Mouse (Mus musculus): ENCODE measurements around the gene Rps6ka1. TPM values are rescaled to one million over a fixed set of nuclear protein-coding genes. Genes with fewer than 3 reads are reported as not detected.
"Not testable (repeated sequence)": the region's sequence is repeated elsewhere in the genome, so short reads cannot be mapped to it uniquely, and the experiment has no call there.

Rps6ka1 gene
- polyA plus RNA-seq, 1 experiment from 2014 or later: 29.2 TPM

GRCm38 (mm10) chr4:133844209-133844841 lies 43.3 kb downstream of the Rps6ka1 start:
- 79% methylated on average over 14 of the region's 14 CpGs for WGBS

DNA sequence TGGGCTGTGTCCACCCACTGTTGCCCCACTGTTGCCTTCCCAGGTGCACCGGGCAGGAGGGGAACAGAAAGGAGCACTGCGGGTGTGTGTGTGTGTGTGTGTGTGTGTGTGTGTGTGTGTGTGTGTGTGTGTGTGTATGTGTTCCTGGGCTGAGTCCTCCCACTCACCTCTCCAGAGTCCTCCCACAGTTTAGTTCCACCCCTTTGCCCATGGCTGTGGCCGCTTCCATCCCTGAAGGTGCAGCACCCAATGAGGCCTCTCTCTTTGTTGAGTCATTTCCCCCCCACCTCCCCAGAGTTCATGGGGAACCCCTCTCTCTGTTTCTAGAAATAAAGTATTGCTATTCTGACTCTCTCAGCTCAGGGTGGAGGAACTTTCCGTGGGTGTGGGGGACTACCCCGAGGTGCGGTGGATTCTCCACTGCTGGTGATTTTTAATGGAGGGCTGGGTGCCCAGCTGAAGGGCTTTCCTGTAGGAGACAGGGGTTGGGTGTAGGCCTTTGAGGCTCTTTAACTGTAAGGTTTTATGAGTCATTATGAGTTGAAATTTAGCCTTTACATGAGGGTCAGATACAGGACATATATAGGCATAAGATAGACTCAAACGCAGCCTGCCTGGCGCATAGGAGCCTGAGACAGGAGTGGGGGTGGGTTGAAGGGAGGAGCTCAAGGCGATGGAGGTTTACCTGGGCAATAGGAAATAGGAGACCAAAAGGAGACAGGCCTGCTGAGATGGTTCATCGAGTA lies 44.4 kb downstream of the Rps6ka1 start:
- H3K4me2 ChIP-seq (replicated peaks): no peak overlapping the region
- H3K36me3 ChIP-seq: peaks cover 6% of the 10 kb centered on the region; the same call in 1 of the 2 replicates
- no peaks in the 10 kb centered on the region for H3K27me3 ChIP-seq (replicated peaks)
- no peaks in the 10 kb centered on the region for H3K4me1 ChIP-seq
- no peak overlapping the region for H3K4me3 ChIP-seq
- no peak overlapping the region for H3K27ac ChIP-seq
- H3K9ac ChIP-seq: no peak overlapping the region
- ATAC-seq (ENCODE audit: low FRiP score, low read depth): no peak
- WGBS: 92% methylated on average over 10 of the region's 10 CpGs
- H3K9me3 ChIP-seq: no peaks in the 10 kb centered on the region

More at GRCm38 (mm10) chr4:133844209-133844841, 43.3 kb downstream of the Rps6ka1 start:
- Histone ChIP-seq H3K4me1 (no peaks in the 10 kb centered on the region), H3K36me3 (peaks cover 6% of the 10 kb centered on the region; the same call in 1 of the 2 replicates), H3K27me3 (replicated peaks) (no peaks in the 10 kb centered on the region), H3K27ac (no peak overlapping the region), H3K4me2 (replicated peaks) (no peak overlapping the region), H3K4me3 (no peak overlapping the region), H3K9me3 (no peaks in the 10 kb centered on the region), H3K9ac (no peak overlapping the region)
- ATAC-seq (ENCODE audit: low FRiP score, low read depth): no peak

DNA sequence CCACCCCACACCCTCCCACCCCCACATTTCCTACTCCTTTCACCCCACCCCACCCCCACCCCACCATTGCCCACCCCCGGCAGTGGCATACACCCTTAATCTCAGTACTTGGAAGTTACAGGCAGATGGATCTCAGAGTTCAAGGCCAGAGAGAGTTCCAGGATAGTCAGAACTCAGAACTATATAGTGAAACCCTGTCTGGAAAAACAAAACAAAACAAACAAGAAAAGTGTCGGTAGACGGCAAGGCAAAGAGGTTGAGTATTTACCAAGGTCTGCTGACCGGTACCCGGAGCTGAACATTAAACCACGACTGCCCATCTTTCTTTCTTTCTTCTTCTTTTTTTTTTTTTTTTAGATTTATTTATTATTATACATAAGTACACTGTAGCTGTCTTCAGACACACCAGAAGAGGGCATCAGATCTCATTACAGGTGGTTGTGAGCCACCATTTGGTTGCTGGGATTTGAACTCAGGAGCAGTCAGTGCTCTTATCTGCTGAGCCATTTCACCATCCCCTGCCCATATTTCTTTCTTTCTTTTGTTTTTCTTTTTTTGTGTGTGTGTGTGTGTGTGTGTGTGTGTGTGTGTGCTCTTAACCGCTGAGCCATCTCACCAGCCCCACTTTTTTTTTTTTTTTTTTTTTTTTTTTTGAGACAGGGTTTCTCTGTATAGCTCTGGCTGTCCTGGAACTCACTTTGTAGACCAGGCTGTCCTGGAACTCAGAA lies 45.7 kb downstream of the Rps6ka1 start:
- not testable (repeated sequence) for H3K27ac ChIP-seq; H3K9me3 ChIP-seq; H3K4me3 ChIP-seq; H3K27me3 ChIP-seq (replicated peaks); H3K4me1 ChIP-seq; ATAC-seq (ENCODE audit: low FRiP score, low read depth); H3K4me2 ChIP-seq (replicated peaks); H3K36me3 ChIP-seq; H3K9ac ChIP-seq
- WGBS: 93% methylated on average over 6 of the region's 7 CpGs

DNA sequence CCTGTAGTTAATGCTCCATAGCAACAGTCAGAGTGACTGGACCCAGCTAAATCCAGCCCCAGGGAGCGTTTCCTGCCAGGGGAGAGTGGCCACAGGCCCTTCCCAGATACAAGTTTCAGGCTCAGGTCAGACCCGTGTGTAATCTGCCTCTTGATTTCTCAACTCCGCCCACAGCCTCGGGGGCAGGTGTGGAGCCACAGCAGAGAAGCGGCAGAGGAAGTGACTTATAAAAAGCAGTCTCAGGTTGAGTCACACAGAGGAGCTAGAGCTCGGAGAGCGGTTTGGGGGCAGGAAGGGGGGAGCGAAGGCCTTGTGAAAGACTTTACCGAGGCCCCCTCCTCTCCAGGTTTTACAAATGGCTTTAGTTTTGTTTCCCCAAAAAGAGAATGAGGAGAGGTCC lies 46.6 kb downstream of the Rps6ka1 start:
- WGBS: 42% methylated on average over 9 of the region's 9 CpGs
- Histone ChIP-seq H3K4me2 (replicated peaks) (no peak overlapping the region), H3K27me3 (replicated peaks) (no peaks in the 10 kb centered on the region), H3K9me3 (no peaks in the 10 kb centered on the region), H3K4me3 (no peak overlapping the region), H3K9ac (no peak overlapping the region), H3K27ac (no peak overlapping the region), H3K4me1 (no peaks in the 10 kb centered on the region), H3K36me3 (no peaks in the 10 kb centered on the region)
- no peak for ATAC-seq (ENCODE audit: low FRiP score, low read depth)

DNA sequence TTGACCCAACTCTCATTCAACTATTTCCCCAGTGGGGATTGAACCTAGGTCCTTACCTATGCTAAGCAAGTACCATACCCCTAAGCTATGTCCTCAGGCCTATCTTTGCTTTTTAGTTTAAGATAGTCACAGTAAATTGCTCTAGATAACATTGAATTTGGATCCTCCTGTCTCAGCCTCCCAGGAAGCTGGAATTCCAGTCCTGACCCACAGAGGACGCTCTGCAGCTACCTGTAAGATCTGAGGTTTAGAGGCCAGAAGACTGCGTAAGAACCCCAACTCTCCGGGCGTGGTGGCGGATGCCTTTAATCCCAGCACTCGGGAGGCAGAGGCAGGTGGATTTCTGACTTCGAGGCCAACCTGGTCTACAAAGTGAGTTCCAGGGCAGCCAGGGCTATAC lies 47.1 kb downstream of the Rps6ka1 start:
- 97% methylated on average over 7 of the region's 7 CpGs for WGBS
- ATAC-seq (ENCODE audit: low FRiP score, low read depth): no peak
- H3K4me2 ChIP-seq (replicated peaks): no peak overlapping the region

GRCm38 (mm10) chr4:133839385-133839826 lies 48.2 kb downstream of the Rps6ka1 start:
- ATAC-seq (ENCODE audit: low FRiP score, low read depth): no peak
- no peaks in the 10 kb centered on the region for H3K36me3 ChIP-seq
- H3K9ac ChIP-seq: no peak overlapping the region
- H3K9me3 ChIP-seq: no peaks in the 10 kb centered on the region
- WGBS: 71% methylated on average over 4 of the region's 4 CpGs
- H3K4me1 ChIP-seq: no peaks in the 10 kb centered on the region
- H3K27ac ChIP-seq: no peak overlapping the region
- H3K27me3 ChIP-seq (replicated peaks): no peaks in the 10 kb centered on the region
- H3K4me3 ChIP-seq: no peak overlapping the region
- no peak overlapping the region for H3K4me2 ChIP-seq (replicated peaks)

More for the DNA sequence above, 47.1 kb downstream of the Rps6ka1 start:
- Histone ChIP-seq H3K4me3 (no peak overlapping the region), H3K27ac (no peak overlapping the region), H3K9me3 (no peaks in the 10 kb centered on the region), H3K9ac (no peak overlapping the region), H3K36me3 (no peaks in the 10 kb centered on the region), H3K4me1 (no peaks in the 10 kb centered on the region), H3K27me3 (replicated peaks) (no peaks in the 10 kb centered on the region)

DNA sequence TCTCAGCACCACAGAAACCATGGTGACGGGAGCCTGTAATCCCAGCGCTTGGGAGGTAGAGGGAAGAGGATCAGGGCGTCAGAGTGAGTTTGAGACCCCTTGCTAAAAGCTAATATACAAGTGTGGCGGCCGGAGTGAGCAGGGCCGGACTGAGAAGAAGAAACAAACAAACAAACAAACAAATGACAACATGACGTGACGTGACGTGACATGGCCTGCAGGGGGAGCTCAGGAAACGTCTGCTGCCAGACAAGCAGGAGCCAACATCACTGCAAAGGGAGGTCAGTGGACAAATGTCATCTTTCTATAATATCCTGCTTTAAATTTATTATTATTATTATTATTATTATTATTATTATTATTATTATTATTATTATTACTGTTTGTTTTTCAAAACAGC lies 51.0 kb downstream of the Rps6ka1 start:
- H3K9ac ChIP-seq: no peak overlapping the region

DNA sequence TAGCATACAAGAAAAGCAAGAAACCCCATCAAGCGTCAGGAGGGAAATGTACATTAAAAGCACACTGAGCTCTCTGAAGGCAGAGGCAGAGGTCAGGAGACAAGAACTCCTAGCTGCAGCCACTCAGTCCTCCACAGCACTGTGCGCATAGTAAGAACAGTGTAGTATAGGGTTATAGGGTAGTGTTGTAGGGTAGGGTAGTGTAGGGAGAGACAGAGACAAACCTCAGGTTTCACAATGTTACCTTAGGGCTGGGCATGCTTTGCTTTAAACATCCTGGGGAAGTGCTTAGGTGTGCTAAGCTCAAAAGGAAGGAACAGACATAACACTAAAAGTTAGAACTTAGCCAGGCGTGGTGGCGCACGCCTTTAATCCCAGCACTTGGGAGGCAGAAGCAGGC lies 52.4 kb downstream of the Rps6ka1 start:
- Histone ChIP-seq H3K9me3 (no peaks in the 10 kb centered on the region), H3K27ac (no peak overlapping the region), H3K9ac (no peak overlapping the region), H3K27me3 (replicated peaks) (no peaks in the 10 kb centered on the region), H3K4me2 (replicated peaks) (no peak overlapping the region), H3K4me1 (no peaks in the 10 kb centered on the region), H3K4me3 (no peak overlapping the region), H3K36me3 (no peaks in the 10 kb centered on the region)
- 98% methylated on average over 5 of the region's 5 CpGs for WGBS
- no peak for ATAC-seq (ENCODE audit: low FRiP score, low read depth)

More for the DNA sequence above, 51.0 kb downstream of the Rps6ka1 start:
- no peak overlapping the region for H3K4me3 ChIP-seq
- H3K27me3 ChIP-seq (replicated peaks): no peaks in the 10 kb centered on the region
- WGBS: 59% methylated on average over 10 of the region's 10 CpGs
- no peak overlapping the region for H3K27ac ChIP-seq
- no peaks in the 10 kb centered on the region for H3K36me3 ChIP-seq
- H3K9me3 ChIP-seq: no peaks in the 10 kb centered on the region
- H3K4me2 ChIP-seq (replicated peaks): no peak overlapping the region
- no peak for ATAC-seq (ENCODE audit: low FRiP score, low read depth)
- H3K4me1 ChIP-seq: no peaks in the 10 kb centered on the region

DNA sequence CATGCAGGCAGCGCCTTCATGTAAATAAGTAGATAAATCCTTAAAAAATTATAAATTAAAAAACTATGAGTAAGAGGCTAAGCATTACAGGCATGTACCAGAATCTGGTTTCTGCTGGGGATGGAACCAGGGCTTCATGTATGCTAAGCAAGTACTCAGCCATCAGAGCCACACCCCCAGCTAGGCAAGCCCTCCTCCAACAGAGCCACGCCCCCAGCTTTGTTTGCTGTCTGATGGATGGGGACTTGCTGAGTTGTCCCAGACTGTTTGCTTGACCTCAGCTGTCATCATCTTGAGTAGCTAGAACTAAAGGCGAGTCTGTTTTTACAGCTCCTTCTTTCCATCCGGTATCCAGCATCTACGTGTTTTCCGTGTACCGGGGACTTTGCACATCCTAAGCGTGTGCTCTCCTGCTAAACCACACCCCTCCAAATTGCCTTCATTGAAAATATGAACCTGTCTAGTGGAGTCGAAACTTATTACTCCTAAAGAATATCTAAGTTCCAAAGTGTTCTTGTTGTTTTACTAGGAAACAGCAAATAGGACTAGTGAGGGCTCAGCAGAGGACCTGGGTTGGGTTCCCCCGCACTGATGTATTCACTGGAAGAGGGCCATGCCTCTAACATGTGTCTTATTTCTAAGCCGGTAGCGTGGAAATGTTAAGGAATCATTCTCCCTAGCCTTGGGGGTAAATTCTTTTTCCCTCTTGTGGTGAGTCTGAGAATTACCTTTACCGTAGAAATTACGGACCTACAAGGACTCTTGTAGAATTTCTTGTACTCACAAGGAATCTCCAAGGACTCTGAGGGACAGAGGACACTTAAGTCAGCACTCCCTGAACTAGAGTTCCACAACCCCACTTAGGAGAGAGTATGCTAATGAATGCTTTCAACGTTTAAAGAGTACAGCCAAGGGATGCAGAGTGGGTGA lies 54.4 kb downstream of the Rps6ka1 start:
- Histone ChIP-seq H3K27me3 (replicated peaks) (0 out of 2 replicates have a peak, but pooled peaks cover 6% of the 10 kb centered on the region), H3K4me1 (peaks cover 9% of the 10 kb centered on the region; the same call in 1 of the 2 replicates), H3K4me3 (no peak overlapping the region), H3K27ac (no peak overlapping the region), H3K9ac (no peak overlapping the region), H3K36me3 (no peaks in the 10 kb centered on the region), H3K9me3 (no peaks in the 10 kb centered on the region), H3K4me2 (replicated peaks) (no peak overlapping the region)
- no peak for ATAC-seq (ENCODE audit: low FRiP score, low read depth)
- 70% methylated on average over 15 of the region's 15 CpGs for WGBS

DNA sequence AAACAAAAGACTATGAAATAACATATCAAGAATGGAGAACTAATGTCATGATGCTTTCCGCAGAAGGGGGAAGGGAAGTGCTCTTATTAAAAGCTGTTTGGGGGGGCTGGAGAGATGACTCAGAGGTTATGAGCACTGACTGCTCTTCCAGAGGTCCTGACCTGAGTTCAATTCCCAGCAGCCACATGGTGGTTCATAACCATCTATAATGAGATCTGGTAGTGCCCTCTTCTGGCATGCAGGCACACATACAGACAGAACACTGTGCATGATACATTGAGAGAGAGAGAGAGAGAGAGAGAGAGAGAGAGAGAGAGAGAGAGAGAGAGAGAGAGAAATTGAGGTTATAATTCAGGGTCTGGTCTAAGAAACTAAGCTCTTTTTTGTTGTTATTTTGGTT lies 57.1 kb downstream of the Rps6ka1 start:
- 0 out of 2 replicates have a peak, but pooled peaks cover 6% of the 10 kb centered on the region for H3K27me3 ChIP-seq (replicated peaks)
- H3K4me3 ChIP-seq: no peak overlapping the region
- no peak overlapping the region for H3K4me2 ChIP-seq (replicated peaks)
- H3K4me1 ChIP-seq: peaks cover 9% of the 10 kb centered on the region; the same call in 1 of the 2 replicates
- H3K36me3 ChIP-seq: no peaks in the 10 kb centered on the region
- H3K9ac ChIP-seq: no peak overlapping the region
- no peak overlapping the region for H3K27ac ChIP-seq
- no peak for ATAC-seq (ENCODE audit: low FRiP score, low read depth)
- H3K9me3 ChIP-seq: no peaks in the 10 kb centered on the region
- WGBS: 100% methylated on average over 1 of the region's 1 CpGs

- Histone ChIP-seq H3K9me3 (no peaks in the 10 kb centered on the region), H3K4me1 (peaks cover 9% of the 10 kb centered on the region; the same call in 1 of the 2 replicates), H3K27ac (no peak overlapping the region), H3K36me3 (no peaks in the 10 kb centered on the region), H3K4me3 (no peak overlapping the region), H3K4me2 (replicated peaks) (0 out of 2 replicates have a peak overlapping the region, but pooled peaks have one; percentile 39), H3K9ac (no peak overlapping the region), H3K27me3 (replicated peaks) (0 out of 2 replicates have a peak, but pooled peaks cover 6% of the 10 kb centered on the region)
- no peak for ATAC-seq (ENCODE audit: low FRiP score, low read depth)
- WGBS: 5% methylated on average over 10 of the region's 10 CpGs
Measured at GRCm38 (mm10) chr4:133829281-133830070, 58.1 kb downstream of the Rps6ka1 start.
